Mouse (Mus musculus) G1E-ER4 (cell line): ENCODE data around the gene Sgce. TPM values are rescaled to one million over a fixed set of nuclear protein-coding genes. Genes with fewer than 3 reads are reported as not detected.

ENCODE experiments used
- GATA1 ChIP-seq: IDR thresholded peaks from one replicate; pipeline ENCODE4 v1.8.0; 2012; ENCODE audit warnings: low read length, inconsistent platforms
- polyA plus RNA-seq: library from polyadenylated mRNA; stranded (reverse); fragments of >175 nt; gene quantifications from 2 replicates; pipeline ENCODE4 v1.2.3, GENCODE M21; 2012

The Sgce gene
- polyA plus RNA-seq, 1 experiment, result not detected

- TF ChIP-seq GATA1, result no peak
These were observed 15.3 kb downstream of the Sgce start for GRCm38 (mm10) chr6:4731675-4732074.

- no peak for TF ChIP-seq GATA1
These were observed 18.7 kb downstream of the Sgce start for GRCm38 (mm10) chr6:4728305-4728704.

DNA sequence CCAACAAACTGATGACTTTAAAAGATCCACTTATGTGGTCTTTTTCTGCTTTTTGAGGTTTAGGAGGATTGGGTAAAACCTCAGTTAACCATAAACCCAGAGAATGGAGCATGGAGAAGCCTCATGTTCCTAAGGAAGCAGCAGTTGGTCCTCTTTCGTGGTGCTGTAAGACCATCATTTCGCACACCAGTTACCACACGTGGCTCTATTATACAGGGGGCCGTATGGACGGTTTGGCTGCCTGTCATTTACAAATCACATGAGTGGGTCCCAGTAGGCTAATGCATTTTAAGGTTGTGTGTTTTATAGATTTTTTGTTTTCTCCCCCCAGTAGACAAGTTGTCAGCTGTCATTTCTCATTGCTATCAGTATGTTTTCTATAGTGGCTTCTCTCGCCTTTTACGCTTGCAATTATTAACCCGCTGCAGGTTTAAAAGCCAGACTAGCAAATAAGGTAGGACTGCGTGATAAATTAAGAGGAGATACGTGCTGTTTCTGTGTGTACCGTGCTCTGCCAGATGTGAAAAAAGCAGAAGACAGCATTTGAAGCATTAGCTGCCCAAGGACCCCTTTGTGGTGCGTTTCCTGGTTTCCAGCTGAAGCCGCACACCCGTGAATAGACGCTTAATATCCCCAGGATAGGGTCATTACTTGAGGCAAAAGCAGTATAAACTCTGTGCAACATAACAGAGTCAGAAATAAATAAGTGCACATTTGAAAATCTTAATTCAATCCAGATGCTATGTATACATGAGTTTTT, 22.8 kb downstream of the Sgce start:
- TF ChIP-seq GATA1, result no peak

- no peak for TF ChIP-seq GATA1
These were observed 24.3 kb downstream of the Sgce start for GRCm38 (mm10) chr6:4722739-4723138.

DNA sequence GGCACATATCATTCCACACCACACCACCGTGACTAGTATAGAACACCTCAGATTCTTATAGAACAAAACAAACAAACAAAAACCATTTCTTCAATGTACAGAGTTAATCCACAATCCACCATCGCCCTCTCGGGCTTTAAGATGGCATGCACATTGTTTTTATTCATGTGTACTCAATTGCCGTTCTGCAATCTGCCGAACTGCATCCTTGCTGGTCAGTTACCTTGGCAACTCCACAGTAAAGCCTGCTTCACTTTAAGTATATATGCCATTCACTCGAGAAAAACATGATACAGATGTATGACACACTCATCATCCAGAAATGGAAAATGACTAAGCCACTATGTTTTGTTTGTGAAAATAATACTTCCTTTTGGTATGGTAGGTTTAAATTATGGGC, 24.9 kb downstream of the Sgce start:
- TF ChIP-seq GATA1, result no peak

- no peak for TF ChIP-seq GATA1
These were observed 29.7 kb downstream of the Sgce start for GRCm38 (mm10) chr6:4717344-4717743.

DNA sequence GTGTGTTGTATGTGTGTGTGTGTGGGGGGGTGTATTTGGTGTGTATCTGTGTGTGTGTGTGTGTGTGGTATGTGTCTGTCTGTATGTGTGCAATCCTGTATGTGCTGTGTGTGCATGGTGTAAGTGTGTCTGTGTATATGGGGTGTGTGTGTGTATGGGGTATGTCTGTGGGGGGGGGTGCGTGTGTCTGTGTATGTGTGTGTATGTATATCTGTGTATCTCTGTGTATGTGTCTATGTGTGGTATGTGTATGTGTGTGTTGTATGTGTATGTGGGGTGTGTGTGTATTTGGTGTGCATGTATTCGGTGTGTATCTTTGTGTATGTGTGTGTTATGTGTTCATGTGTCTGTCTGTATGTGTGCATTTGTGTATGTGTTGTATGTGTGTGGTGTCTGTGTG, 30.8 kb downstream of the Sgce start:
- TF ChIP-seq GATA1, result no peak

GRCm38 (mm10) chr6:4708971-4709370, 38.0 kb downstream of the Sgce start:
- TF ChIP-seq GATA1, result no peak

GRCm38 (mm10) chr6:4706415-4706814, 40.6 kb downstream of the Sgce start:
- TF ChIP-seq GATA1, result no peak

DNA sequence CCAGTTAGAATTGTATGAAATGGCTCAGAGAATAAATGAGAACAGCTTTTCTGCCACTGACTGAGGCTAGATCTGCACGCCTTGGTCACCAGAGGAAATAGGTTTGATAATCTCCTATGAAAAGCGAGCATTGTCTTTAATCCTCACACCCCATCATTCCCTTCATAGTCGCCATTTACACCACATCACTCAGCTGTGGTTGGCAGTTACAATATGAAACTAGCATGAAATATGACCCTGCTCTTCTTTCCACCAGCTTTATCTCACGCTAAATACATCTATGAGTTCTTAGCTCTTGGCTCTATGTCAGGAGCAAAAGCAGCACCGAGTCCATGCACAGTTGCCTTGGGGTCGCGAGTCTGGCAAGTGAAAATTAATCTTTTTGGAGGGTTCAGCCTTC, 43.1 kb downstream of the Sgce start:
- no peak for TF ChIP-seq GATA1

DNA sequence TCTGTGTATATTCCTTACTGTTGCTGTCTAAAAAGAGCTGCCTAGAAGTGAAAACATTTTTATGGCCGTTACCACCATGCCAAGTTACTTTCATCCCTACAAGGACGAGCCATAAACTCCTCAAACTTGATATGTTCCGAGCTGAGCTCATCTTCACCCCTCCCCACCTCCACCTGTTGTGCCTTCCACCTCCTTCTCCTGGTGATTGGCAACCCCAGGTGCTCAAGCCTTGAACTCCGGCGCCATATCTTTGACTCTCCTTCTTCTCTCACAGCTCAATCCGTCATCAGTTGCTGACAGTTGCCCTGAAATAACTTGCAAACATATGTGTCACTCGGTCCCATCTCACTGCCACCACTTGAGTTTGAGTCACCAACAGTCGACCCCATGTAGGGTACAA, 45.4 kb downstream of the Sgce start:
- no peak for TF ChIP-seq GATA1

DNA sequence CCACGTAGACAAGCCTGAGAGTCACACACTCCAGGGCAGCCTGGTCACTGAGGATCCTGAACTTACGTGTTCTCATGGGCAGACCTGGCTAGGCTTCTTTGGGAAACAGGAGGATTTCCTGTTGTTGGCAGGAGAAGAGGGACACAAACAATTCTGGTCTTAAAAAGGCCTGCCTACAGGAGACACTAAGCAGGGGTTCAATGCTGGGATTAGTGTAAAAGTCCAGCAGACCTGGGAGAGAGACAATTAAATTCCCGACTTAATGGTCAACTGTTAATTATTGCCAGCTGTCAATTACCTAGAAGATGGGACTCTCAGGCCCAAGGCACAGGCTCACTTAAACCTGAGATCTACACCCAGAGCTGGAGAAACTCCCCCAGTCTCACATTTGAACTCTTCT, 51.2 kb downstream of the Sgce start:
- no peak for TF ChIP-seq GATA1

DNA sequence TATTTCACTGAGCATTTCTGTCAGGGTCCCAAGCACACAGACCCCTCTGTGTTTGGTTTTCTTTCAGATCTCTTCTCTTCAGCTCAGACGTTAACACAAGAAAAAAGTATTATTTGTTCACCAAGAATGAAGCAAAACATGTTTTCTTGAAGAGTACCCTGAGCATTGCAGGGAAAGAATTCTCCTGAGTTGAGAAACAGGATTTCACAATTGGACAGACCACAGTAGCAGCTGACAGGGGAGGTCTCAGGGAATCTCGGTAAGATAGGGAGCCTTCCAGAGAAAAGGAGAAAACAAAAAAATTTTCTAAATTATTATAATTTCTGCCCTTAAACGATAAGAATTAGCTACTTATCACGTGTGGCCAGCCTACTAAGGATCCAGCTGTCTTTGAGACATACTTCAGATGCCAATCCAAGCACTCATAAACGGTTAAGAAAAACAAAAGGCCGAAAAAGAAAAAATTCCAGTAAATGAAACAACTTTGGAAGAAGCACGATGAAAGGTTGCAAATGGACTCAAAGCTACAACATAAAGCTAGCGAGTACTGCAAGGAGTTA, 52.3 kb downstream of the Sgce start:
- TF ChIP-seq GATA1, result no peak

- no peak for TF ChIP-seq GATA1
These were observed 53.5 kb downstream of the Sgce start for GRCm38 (mm10) chr6:4693544-4693943.

GRCm38 (mm10) chr6:4690438-4690837, 56.6 kb downstream of the Sgce start:
- no peak for TF ChIP-seq GATA1

DNA sequence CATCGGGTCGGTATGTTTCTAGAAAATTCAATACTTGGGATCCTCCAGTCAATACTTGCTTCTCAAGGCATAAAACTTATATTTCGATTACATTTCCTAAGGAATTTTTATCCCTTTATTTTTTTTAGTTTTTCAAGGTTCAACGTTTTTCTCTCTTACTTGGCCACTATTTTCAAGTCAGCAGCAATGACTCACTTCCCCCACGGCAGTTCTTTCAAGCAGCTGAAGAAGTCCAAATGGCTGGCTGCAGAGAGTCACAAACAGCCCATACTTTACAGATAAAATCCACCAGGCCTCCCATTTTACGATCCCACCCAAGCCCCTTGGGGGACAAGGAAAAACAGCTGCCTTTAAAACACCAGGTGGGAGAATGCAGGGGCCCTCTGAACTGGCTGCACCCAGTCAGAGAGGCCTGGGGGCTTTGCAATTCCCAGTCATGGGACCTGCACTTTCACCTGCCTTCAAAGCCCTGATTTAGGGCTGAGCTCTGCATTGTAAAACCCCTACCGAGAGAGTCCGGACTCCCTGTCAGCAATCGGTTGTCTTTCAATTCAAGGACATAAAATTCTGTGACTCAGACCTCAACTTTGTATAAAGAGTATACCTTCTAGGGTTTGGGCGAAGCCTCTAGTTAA, 62.2 kb downstream of the Sgce start:
- TF ChIP-seq GATA1, result no peak

GRCm38 (mm10) chr6:4680576-4680975, 66.4 kb downstream of the Sgce start:
- TF ChIP-seq GATA1, result no peak
